Mouse (Mus musculus) midbrain, embryonic 12.5 days (tissue): ENCODE results near the gene Tmem191c. TPM values are rescaled to one million over a fixed set of nuclear protein-coding genes. Genes with fewer than 3 reads are reported as not detected.

ENCODE experiments used
- ATAC-seq: fragments of 200-750 bp; cut with Nextera tagmentation; 2 replicates; pipeline ENCODE4 v1.8.0; 2017; ENCODE audit warnings: low read depth, moderate TSS enrichment, moderate library complexity; ENCODE audit not compliant: low FRiP score
- H3K27ac ChIP-seq: fragments of 300-500 bp; sonication (generic); replicated peaks from 2 replicates; pipeline ENCODE4 v1.5.1; 2016; ENCODE audit warnings: mild to moderate bottlenecking
- H3K27me3 ChIP-seq: fragments of 300-500 bp; sonication (generic); 2 replicates; pipeline ENCODE4 v1.6.1; 2016; ENCODE audit warnings: mild to moderate bottlenecking
- H3K36me3 ChIP-seq: fragments of 300-500 bp; sonication (generic); 2 replicates; pipeline ENCODE4 v1.6.1; 2016
- H3K4me1 ChIP-seq: fragments of 300-500 bp; sonication (generic); 2 replicates; pipeline ENCODE4 v1.6.1; 2016
- H3K4me2 ChIP-seq: fragments of 300-500 bp; sonication (generic); replicated peaks from 2 replicates; pipeline ENCODE4 v1.6.1; 2016; ENCODE audit warnings: mild to moderate bottlenecking, moderate library complexity
- H3K4me3 ChIP-seq: fragments of 300-500 bp; sonication (generic); 2 replicates; pipeline ENCODE4 v1.5.1; 2016; ENCODE audit warnings: mild to moderate bottlenecking
- H3K9ac ChIP-seq: fragments of 300-500 bp; sonication (generic); replicated peaks from 2 replicates; pipeline ENCODE4 v1.6.1; 2016; ENCODE audit warnings: mild to moderate bottlenecking, moderate library complexity
- H3K9me3 ChIP-seq: fragments of 300-500 bp; sonication (generic); 2 replicates; pipeline ENCODE4 v1.6.1; 2016; ENCODE audit warnings: mild to moderate bottlenecking
- WGBS: fragments of 180-500 bp; shearing (Covaris S2); methylation state at CpG from one replicate; pipeline ENCODE4 v1.1.7; 2016; 5-methylcytosine and 5-hydroxymethylcytosine counted together
- polyA plus RNA-seq: library from polyadenylated mRNA; unstranded; fragments of >200 nt; fragmentation: Nextera tagmentation; extraction: Ambion mirVana; gene quantifications from 2 replicates; pipeline ENCODE4 v1.2.1, GENCODE M21; 2016

The Tmem191c gene
- polyA plus RNA-seq, 1 experiment from 2014 or later: 18.4 TPM

DNA sequence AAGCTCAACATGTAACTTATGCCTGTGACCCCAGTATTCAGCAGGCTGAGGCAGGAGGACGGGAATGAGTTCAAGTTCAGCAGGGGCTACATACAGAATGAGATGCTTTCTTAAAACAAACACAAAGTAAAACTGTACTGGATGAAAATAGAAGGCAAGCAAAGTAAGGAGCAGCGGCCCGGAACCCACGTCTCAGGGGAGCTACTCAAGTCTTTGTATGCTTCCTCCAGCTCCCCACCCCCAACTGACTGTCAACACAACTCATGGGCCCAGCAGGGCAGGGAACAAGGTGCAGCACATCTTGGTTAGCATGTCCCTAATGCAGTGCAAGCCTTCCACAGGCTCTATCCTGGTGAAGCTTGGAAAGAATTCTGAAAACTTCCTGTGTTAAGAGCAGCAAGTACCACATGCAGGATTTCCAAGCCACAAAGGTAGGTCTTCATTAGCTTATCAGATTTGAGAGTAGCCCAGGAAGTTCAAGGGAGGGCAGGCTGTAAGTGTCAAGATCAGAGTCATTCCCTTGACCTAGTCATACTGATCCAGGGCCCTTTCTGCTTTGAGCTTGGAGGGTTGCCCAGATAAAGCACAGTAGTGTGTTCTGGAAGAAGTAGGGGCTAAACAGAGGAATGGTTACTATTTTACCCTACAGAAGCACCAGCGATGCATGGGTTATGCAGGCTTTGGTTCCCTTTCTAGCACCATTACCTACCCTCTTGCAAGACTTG is 27.8 kb downstream of the Tmem191c start:
- Histone ChIP-seq H3K4me3 (no peak overlapping the region), H3K4me2 (no peak overlapping the region), H3K27me3 (no peaks in the 10 kb centered on the region), H3K27ac (no peak overlapping the region), H3K36me3 (peaks cover 80% of the 10 kb centered on the region), H3K9ac (no peak overlapping the region), H3K4me1 (no peaks in the 10 kb centered on the region), H3K9me3 (no peaks in the 10 kb centered on the region)
- 82% methylated on average over 5 of the region's 5 CpGs for WGBS
- no peak for ATAC-seq

DNA sequence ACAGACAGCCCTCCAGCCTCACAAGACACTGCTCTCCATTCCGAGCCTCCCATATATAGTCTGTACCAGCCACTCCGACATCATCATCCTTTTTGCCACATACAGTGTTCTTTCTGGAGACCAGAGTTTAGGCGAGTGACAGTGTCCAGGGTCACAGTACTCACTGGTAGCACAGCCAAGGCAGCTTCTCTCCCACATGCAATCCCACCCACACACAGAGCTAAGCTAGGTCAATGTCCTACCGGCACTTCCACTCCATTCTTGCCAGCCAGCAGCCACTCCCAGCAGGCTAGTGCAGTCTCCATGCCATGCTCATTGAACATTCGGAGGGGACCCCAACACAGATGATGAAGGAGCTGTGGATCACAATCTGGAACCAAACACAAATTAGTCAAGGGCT is 31.6 kb downstream of the Tmem191c start:
- Histone ChIP-seq H3K9me3 (no peaks in the 10 kb centered on the region), H3K9ac (no peak overlapping the region), H3K4me3 (no peak overlapping the region), H3K27ac (no peak overlapping the region), H3K27me3 (no peaks in the 10 kb centered on the region), H3K4me1 (no peaks in the 10 kb centered on the region), H3K4me2 (no peak overlapping the region), H3K36me3 (peaks cover 75% of the 10 kb centered on the region)
- 94% methylated on average over 5 of the region's 5 CpGs for WGBS
- ATAC-seq: no peak

DNA sequence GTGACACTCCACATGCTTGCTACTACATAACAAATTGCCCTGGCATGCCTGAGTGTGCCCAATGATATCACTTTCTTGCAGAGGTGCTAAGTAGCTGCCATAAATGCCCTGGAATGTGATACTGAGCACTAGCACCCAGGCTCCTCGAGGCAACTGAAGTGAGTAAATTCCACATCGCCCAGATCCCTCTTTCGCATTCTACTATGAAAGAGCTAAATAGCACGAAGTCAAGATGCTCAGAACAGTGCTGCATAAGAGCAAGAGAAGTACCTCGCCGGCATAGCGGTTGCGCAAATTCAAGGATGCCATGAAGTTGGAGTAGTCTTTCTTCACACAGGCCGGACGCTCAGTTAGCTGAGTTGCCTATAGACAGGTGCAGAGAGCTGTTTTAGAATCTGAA is 33.2 kb downstream of the Tmem191c start:
- Histone ChIP-seq H3K4me1 (no peaks in the 10 kb centered on the region), H3K9me3 (no peaks in the 10 kb centered on the region), H3K4me3 (no peak overlapping the region), H3K27ac (no peak overlapping the region), H3K27me3 (no peaks in the 10 kb centered on the region), H3K36me3 (peaks cover 78% of the 10 kb centered on the region), H3K9ac (no peak overlapping the region), H3K4me2 (no peak overlapping the region)
- ATAC-seq: no peak
- 97% methylated on average over 10 of the region's 10 CpGs for WGBS

DNA sequence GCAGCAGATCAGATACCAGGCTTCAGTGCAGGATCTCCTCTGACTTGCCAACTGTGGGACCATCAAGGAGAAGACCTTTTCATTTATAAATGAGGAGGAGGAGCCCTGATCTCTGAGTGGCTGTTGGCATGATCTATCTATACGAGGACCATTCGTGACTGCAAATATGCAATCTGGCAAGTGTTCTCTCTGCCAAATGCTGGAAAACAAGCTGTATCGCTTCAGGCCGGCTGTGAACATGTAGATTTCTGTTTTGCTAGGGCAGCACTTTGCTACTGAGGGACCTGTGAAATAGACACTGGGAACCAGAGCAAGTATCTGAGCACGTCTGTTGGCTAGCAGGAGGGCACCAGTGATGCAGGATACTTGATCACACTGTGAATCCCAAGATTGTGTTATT is 36.7 kb downstream of the Tmem191c start:
- no peak overlapping the region for H3K4me3 ChIP-seq
- peaks cover 82% of the 10 kb centered on the region for H3K36me3 ChIP-seq
- no peaks in the 10 kb centered on the region for H3K9me3 ChIP-seq
- no peak overlapping the region for H3K4me2 ChIP-seq
- no peak overlapping the region for H3K27ac ChIP-seq
- ATAC-seq: no peak
- H3K27me3 ChIP-seq: no peaks in the 10 kb centered on the region
- no peaks in the 10 kb centered on the region for H3K4me1 ChIP-seq
- H3K9ac ChIP-seq: no peak overlapping the region
- WGBS: 96% methylated on average over 5 of the region's 5 CpGs

DNA sequence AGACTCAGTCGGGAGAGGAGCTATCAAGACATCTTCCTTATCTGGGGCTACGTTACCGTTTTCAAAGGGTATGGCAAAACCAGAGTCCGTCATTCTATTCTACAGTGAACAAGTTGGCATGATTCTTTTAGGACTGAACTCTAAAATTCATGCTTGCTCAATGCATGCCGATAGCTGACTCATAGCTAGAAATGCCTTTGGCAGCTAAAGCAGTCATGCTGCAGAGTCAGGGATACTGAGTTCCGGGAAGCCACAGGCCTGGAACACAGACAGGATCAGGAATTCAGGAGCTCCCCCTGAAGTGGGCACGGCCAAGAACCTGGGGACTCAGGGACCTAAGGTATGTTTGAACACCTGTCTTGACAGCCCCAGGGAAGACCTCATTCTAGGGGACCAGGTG is 40.7 kb downstream of the Tmem191c start:
- no peaks in the 10 kb centered on the region for H3K27me3 ChIP-seq
- peaks cover 78% of the 10 kb centered on the region for H3K36me3 ChIP-seq
- H3K4me2 ChIP-seq: no peak overlapping the region
- no peak overlapping the region for H3K27ac ChIP-seq
- WGBS: 95% methylated on average over 7 of the region's 7 CpGs
- no peak overlapping the region for H3K4me3 ChIP-seq
- no peaks in the 10 kb centered on the region for H3K9me3 ChIP-seq
- H3K9ac ChIP-seq: no peak overlapping the region
- no peaks in the 10 kb centered on the region for H3K4me1 ChIP-seq
- no peak for ATAC-seq

DNA sequence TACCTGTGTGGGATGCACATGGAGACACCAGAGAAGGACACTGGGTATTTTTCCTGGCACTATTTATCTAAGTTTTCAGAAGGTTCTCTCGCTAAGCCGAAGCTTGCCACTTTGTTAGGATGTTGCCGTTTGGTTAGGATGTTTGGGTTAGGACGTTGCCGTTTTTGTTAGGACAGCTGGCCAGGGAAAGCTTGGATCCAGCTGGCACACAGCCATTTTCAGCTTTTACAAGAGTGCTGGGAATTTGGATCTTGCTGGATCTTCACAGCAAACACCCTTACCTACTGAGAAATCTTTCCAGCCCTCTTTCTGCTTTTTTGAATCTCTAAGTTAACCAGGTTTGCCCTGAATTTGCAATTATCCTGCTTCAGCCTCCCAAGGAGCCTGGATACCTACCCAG is 45.6 kb downstream of the Tmem191c start:
- no peak overlapping the region for H3K4me3 ChIP-seq
- H3K9me3 ChIP-seq: no peaks in the 10 kb centered on the region
- H3K27ac ChIP-seq: no peak overlapping the region
- no peaks in the 10 kb centered on the region for H3K27me3 ChIP-seq
- no peak overlapping the region for H3K9ac ChIP-seq
- 86% methylated on average over 5 of the region's 5 CpGs for WGBS
- H3K4me2 ChIP-seq: no peak overlapping the region
- no peaks in the 10 kb centered on the region for H3K4me1 ChIP-seq
- ATAC-seq: no peak
- H3K36me3 ChIP-seq: peaks cover 84% of the 10 kb centered on the region

DNA sequence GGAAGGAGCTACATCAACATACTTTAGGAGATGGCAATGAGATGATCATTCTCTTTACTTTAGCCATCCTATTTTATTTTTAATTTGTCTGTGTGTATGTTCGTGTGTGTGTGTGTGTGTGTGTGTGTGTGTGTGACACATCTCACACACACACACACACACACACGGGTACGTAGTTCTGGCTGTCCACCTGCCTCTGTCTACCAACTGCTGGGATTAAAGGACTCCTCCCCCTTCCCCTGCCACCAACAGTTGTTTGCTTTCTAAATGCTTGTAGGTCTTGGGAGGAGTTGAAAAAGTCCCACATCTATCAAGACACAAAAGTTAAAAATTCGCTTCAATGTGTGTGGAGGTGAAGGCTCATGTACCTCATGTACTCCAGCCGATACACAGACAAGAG is 48.9 kb downstream of the Tmem191c start:
- H3K4me2 ChIP-seq: no peak overlapping the region
- H3K27me3 ChIP-seq: no peaks in the 10 kb centered on the region
- H3K4me3 ChIP-seq: no peak overlapping the region
- no peak overlapping the region for H3K27ac ChIP-seq
- peaks cover 65% of the 10 kb centered on the region for H3K36me3 ChIP-seq
- WGBS: 92% methylated on average over 5 of the region's 5 CpGs
- no peak for ATAC-seq
- no peak overlapping the region for H3K9ac ChIP-seq
- no peaks in the 10 kb centered on the region for H3K4me1 ChIP-seq
- no peaks in the 10 kb centered on the region for H3K9me3 ChIP-seq

DNA sequence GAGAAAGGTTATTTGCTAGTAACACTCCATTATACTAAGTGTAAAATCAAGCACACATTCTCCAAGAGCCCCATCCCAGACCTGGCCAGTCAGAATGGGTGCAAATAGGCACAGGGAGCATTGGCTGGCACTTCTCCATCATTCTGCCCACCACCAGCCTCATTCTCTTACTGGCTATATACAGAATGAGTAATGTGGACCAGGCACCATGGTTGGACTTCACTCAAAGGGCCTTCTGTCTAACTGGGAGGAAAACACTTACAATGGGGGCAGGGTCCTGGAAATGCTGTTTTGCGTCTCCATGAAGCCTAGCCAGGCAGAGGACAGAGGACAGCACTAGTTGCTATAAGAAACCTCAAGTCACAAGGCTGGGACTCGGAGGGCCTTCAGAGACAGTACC is 50.2 kb downstream of the Tmem191c start:
- H3K4me2 ChIP-seq: no peak overlapping the region
- ATAC-seq: no peak
- H3K27me3 ChIP-seq: no peaks in the 10 kb centered on the region
- H3K9ac ChIP-seq: no peak overlapping the region
- H3K9me3 ChIP-seq: no peaks in the 10 kb centered on the region
- H3K36me3 ChIP-seq: peaks cover 57% of the 10 kb centered on the region
- WGBS: 98% methylated on average over 2 of the region's 2 CpGs
- no peak overlapping the region for H3K4me3 ChIP-seq
- H3K27ac ChIP-seq: no peak overlapping the region
- H3K4me1 ChIP-seq: no peaks in the 10 kb centered on the region

DNA sequence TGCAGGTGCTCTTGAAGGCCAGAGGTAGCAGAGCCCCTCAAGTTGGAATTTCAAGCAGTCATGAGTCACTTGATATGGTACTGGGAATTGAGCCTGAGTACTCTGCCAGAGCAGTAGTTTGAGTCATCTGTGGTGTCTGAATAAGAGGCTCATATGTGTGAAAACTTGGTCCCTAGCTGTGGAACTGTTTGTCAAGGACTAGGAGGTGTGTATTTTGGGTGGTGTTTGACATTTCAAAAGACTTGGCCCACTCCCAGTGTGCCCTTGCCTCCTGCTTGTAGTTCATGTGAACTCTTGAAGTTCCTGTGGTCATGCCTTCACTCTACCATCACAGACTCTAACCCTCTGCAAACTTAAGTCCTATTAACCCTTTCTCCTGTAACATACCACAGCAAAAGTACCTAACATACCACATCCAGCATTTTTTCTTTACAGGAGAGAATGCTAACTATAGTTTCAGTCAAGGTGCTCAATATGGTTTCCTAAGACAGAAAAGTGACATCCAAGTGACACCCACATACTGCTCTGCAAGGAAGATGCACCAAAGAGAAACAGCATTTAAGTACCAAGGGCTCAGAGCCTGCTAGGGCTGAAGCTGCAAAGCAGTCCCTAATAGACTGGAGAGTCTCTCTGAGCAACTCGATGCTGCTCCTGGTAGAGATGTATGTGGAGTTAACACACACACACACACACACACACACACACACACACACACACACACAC is 54.1 kb downstream of the Tmem191c start:
- Histone ChIP-seq H3K4me2 (no peak overlapping the region), H3K4me1 (no peaks in the 10 kb centered on the region), H3K36me3 (peaks cover 20% of the 10 kb centered on the region), H3K9me3 (no peaks in the 10 kb centered on the region), H3K4me3 (no peak overlapping the region), H3K27ac (no peak overlapping the region), H3K27me3 (no peaks in the 10 kb centered on the region), H3K9ac (no peak overlapping the region)
- WGBS: 89% methylated on average over 1 of the region's 1 CpGs
- ATAC-seq: no peak

DNA sequence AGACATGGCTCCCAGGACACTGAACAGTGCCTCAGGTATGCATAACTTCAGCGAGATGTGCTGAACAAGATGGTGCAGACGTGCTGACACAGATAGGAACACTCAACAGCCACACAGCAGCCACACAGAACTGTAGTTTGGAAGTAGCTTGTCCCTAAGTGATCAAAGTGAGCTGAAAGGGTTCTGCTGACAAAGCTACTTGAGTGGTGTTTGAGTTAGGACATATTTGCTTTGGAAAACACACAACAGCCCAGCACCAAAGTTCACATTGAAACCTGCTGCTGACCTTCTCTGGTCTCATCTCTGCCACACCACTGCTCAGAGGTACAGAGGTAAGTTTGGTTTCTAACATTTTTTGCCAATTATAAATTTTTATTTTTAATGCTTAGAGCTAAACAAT is 55.2 kb downstream of the Tmem191c start, which contains the start of gene Serpind1:
Serpind1 (plus strand) TSS at position 256 of the 400 bp plus-strand sequence.
- H3K27ac ChIP-seq: no peak within 1 kb of the TSS
- H3K4me3 ChIP-seq: no peak within 1 kb of the TSS
- no peak within 1 kb of the TSS for H3K9ac ChIP-seq
- no peaks in the 10 kb centered on the region for H3K9me3 ChIP-seq
- H3K27me3 ChIP-seq: no peaks in the 10 kb centered on the region
- H3K4me2 ChIP-seq: no peak within 1 kb of the TSS
- no peak for ATAC-seq
- H3K4me1 ChIP-seq: no peaks in the 10 kb centered on the region
- 83% methylated on average over 2 of the region's 2 CpGs for WGBS
- H3K36me3 ChIP-seq: peaks cover 21% of the 10 kb centered on the region

DNA sequence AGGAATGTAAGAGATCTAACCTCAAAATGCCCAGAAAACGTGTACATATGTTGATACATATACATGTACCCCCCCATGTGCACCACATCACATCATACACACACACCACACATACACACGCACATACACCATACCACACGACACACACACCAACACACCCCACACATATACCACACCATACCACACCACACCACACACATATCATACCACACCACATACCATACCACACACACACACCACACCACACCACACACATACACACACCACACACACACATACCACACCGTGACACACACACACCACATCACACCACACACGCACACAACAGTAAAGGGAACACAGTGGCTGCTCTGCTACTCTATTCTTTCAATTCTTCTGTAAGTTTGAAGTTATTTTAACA is 56.0 kb downstream of the Tmem191c start:
- H3K4me2 ChIP-seq: no peak overlapping the region
- no peaks in the 10 kb centered on the region for H3K9me3 ChIP-seq
- no peak overlapping the region for H3K4me3 ChIP-seq
- no peaks in the 10 kb centered on the region for H3K4me1 ChIP-seq
- WGBS: 88% methylated on average over 5 of the region's 5 CpGs
- peaks cover 20% of the 10 kb centered on the region; the same call in 1 of the 2 replicates for H3K36me3 ChIP-seq
- H3K27me3 ChIP-seq: no peaks in the 10 kb centered on the region
- no peak for ATAC-seq
- H3K9ac ChIP-seq: no peak overlapping the region
- no peak overlapping the region for H3K27ac ChIP-seq
